Mouse (Mus musculus) limb, embryonic 10.5 days (tissue): ENCODE measurements around the gene Ctxn1. TPM values are rescaled to one million over a fixed set of nuclear protein-coding genes. Genes with fewer than 3 reads are reported as not detected.

ENCODE experiments used
- DNase-seq: peaks from one replicate; pipeline ENCODE4 v3.0.0-alpha.2; 2017; ENCODE audit warnings: low spot score
- H3K27ac ChIP-seq: fragments of 300-500 bp; sonication (generic); 2 replicates; pipeline ENCODE4 v1.5.1; 2016; ENCODE audit warnings: mild to moderate bottlenecking
- H3K27me3 ChIP-seq: fragments of 300-500 bp; sonication (generic); 2 replicates; pipeline ENCODE4 v1.6.1; 2016; ENCODE audit warnings: low read depth, mild to moderate bottlenecking; ENCODE audit not compliant: poor library complexity, severe bottlenecking
- H3K36me3 ChIP-seq: fragments of 300-500 bp; sonication (generic); 2 replicates; pipeline ENCODE4 v1.6.1; 2016; ENCODE audit warnings: mild to moderate bottlenecking, moderate library complexity
- H3K4me1 ChIP-seq: fragments of 300-500 bp; sonication (generic); 2 replicates; pipeline ENCODE4 v1.6.1; 2016
- H3K4me3 ChIP-seq: fragments of 300-500 bp; sonication (generic); 2 replicates; pipeline ENCODE4 v1.5.1; 2016; ENCODE audit warnings: mild to moderate bottlenecking, moderate library complexity
- H3K9me3 ChIP-seq: fragments of 300-500 bp; sonication (generic); replicated peaks from 2 replicates; pipeline ENCODE4 v1.6.1; 2016; ENCODE audit warnings: mild to moderate bottlenecking
- WGBS: fragments of 180-500 bp; shearing (Covaris S2); methylation state at CpG from one replicate; pipeline ENCODE4 v1.1.7; 2016; 5-methylcytosine and 5-hydroxymethylcytosine counted together
- polyA plus RNA-seq: library from polyadenylated mRNA; unstranded; fragments of >200 nt; fragmentation: Nextera tagmentation; extraction: Ambion mirVana; gene quantifications from 2 replicates; pipeline ENCODE4 v1.2.1, GENCODE M21; 2016

Gene Ctxn1
- polyA plus RNA-seq, 1 experiment from 2014 or later = 132 TPM

DNA sequence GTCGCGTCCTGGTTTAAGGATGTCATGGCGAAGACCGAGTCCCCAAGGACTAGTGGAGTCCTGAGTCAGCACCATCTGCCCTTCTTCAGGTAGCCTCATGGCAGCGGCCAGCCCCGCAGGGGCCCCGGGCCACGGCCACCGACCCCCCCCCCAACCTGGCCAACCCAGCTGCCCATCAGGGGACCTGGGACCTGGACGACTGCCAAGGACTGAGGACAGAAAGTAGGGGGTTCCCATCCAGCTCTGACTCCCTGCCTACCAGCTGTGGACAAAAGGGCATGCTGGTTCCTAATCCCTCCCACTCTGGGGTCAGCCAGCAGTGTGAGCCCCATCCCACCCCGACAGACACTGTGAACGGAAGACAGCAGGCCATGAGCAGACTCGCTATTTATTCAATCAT, 13.3 kb downstream of the Ctxn1 start:
- Histone ChIP-seq H3K4me1 (peaks cover 23% of the 10 kb centered on the region), H3K27me3 (0 out of 2 replicates have a peak, but pooled peaks cover 10% of the 10 kb centered on the region), H3K4me3 (no peak overlapping the region), H3K27ac (no peak overlapping the region), H3K9me3 (no peaks in the 10 kb centered on the region), H3K36me3 (peaks cover 89% of the 10 kb centered on the region)
- DNase-seq = no peak
- 82% methylated on average over 11 of the region's 13 CpGs for WGBS

DNA sequence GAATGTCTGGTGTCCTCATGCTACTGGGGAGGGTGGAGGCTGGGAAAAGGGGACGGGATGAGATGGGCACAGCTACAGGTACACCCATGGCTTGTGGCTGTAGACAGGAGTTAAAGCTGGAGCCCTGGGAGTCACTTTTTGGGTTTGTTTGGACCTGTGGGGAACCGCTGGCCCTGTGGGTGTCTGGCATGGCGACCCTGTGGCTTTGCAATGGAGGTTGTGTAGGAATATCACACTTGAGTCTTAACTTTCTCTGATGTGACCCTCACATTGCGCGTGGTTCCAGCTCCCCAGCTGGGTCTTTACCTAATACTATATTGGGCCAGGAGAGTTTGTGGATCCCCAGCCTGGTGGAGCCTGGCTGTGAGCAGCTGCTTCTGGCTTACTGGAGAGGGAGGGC, 14.0 kb downstream of the Ctxn1 start:
- no peak overlapping the region for H3K4me3 ChIP-seq
- peaks cover 92% of the 10 kb centered on the region for H3K36me3 ChIP-seq
- H3K27ac ChIP-seq = no peak overlapping the region
- H3K9me3 ChIP-seq = no peaks in the 10 kb centered on the region
- WGBS = 91% methylated on average over 5 of the region's 5 CpGs
- H3K27me3 ChIP-seq = 0 out of 2 replicates have a peak, but pooled peaks cover 6% of the 10 kb centered on the region
- DNase-seq = no peak
- H3K4me1 ChIP-seq = peaks cover 20% of the 10 kb centered on the region

DNA sequence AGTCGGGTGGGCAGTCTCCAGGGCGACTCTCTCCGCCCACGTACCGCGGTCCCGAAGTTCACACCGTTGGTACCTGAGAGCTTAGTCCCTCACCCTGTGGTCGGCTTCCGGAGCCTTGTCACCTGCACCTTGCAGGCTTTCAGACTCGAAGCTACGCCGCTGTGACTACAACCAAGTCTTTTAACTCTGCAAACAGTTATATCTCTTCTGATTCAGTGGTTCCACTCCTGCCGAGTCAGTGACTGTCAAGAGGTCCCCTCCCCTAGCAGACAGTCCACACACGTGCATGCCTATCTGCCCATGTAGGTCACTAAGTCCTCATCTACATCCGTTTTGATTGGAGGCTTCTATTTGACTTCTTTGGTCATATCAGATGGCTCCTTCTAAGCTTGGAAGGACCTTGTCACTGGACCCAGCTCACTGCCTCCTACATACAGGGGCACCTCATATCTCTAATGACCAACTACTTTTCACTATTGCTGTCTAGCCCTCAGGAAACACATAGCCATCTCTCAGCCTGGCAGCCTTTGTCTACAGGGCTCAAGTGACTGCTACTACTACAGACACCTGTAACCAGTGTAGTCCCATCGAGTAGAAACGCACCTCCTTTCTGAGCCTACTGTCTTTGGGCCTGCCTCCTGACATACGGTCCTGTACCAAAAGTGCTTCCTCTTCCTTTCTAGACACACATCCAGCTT, 19.7 kb downstream of the Ctxn1 start:
- Histone ChIP-seq H3K9me3 (no peaks in the 10 kb centered on the region), H3K4me3 (peak overlapping the region; percentile 85), H3K36me3 (peaks cover 42% of the 10 kb centered on the region), H3K4me1 (peaks cover 19% of the 10 kb centered on the region), H3K27me3 (peaks cover 9% of the 10 kb centered on the region; the same call in 1 of the 2 replicates), H3K27ac (peak overlapping the region; percentile 97)
- 14% methylated on average over 19 of the region's 19 CpGs for WGBS
- no peak for DNase-seq

DNA sequence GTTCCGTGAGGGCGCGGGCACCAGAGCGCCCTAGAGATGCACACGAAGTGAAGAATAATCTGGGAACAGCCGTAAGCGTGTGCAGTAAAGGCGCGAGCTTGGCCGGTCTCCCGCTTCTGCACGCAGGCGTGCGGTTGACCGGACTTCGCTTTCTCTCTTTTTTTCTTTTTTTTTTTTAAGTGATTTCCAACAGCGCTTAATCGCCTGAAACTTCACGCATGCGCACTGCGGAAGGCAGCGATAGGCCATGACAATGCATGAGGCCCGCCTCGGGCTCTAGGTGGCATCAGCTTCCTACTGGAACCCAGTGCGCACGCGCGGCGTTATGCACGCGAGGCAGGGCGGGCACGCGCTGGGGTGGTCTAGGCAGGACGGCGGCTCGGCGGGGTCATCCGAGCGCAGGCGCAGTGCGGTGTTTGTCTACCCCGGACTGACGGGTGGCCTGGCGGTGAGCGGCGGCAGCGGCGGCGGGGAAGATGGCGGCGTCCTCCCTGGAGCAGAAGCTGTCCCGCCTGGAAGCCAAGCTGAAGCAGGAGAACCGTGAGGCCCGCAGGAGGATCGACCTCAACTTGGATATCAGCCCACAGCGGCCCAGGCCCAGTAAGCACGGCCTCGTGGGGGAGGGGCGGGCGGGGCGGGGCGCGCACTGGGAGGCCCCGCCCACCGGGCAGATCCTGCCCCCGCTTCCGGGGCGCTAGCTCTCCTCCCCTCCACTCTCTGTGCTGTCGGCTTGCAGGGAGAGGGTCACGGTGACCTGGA, 20.5 kb downstream of the Ctxn1 start, which contains the start of the genes Map2k7 and Gm49320:
TSS of gene Map2k7 (plus strand) at position 307 of the 759 bp plus-strand sequence.
TSS of gene Gm49320 (plus strand) at position 432 of the 759 bp plus-strand sequence.
- Histone ChIP-seq H3K4me3 (peak within 1 kb of the TSS; percentile 85), H3K4me1 (peaks cover 19% of the 10 kb centered on the region), H3K27me3 (peaks cover 9% of the 10 kb centered on the region; the same call in 1 of the 2 replicates), H3K36me3 (peaks cover 35% of the 10 kb centered on the region), H3K9me3 (no peaks in the 10 kb centered on the region), H3K27ac (peak within 1 kb of the TSS; percentile 97)
- WGBS = under 1% methylated on average over 68 of the region's 71 CpGs
- peak; percentile 100 for DNase-seq

DNA sequence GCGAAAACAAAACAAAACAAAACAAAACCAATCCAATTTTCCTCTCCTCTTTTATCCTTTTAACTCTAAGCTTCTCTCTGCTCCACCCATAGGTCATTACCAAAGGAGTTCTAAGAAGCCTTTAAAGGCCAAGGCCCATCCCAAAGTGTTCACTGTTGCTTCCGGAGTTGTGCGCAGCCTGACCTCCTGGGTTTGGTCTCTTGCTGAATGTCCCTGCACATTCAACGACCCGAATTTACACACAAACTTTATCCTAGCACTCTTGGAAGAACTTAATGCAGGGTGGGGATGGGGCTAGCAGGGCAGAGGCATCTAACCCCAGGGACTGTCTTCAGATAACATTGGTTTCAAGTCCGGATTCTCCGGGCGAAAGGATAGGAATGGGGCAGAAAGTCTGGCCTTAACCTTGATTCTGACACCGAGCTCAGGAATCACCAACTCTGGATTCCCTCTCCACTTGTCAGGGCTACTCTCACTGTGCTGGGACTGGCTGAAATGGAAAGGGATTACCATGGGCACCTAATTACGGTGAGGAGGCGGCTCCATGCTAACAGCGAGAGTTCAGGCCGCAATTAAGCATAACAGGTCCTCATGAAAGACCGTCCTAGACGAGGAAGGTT, 21.1 kb downstream of the Ctxn1 start:
- Histone ChIP-seq H3K27ac (peak overlapping the region; percentile 97), H3K4me1 (peaks cover 19% of the 10 kb centered on the region), H3K27me3 (peaks cover 9% of the 10 kb centered on the region; the same call in 1 of the 2 replicates), H3K4me3 (peak overlapping the region; percentile 85), H3K36me3 (peaks cover 28% of the 10 kb centered on the region), H3K9me3 (no peaks in the 10 kb centered on the region)
- 25% methylated on average over 15 of the region's 15 CpGs for WGBS
- DNase-seq = no peak

DNA sequence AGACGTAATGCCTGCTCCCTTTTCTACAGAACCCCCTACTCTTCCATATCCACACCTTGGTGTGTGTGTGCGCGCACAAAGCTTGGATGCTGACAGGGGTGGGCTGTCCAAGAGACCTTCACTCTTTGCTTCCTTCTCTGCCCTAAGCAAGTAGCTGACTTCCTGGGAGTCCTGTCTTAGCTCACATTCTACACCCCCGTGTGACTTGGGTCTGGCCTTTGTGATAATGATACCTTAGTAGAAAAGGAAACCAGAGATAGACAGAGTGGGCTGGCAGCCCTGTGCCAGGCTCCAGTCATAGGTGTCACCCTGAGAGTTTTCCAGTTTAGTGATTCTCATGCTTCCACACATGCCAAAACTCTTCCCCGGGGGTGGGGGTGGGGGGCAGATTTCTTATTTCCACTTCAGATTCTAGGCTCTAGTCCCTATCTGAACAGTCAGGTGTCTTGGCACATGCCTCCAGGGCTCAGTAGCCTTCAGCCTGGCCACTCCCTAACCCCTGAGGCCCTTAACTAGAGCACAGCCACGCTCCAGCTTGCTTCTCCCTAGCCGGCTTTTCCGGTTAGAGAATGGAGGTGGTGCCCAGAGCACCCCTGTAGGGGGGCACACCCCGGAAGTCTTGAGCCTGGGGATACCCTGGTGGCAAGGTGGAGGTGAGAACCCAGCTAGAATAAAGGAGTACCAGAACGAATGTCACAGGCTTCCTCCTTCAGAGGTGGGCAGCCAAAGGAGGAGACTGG, 28.3 kb downstream of the Ctxn1 start:
- no peak overlapping the region for H3K27ac ChIP-seq
- H3K27me3 ChIP-seq = peaks cover 39% of the 10 kb centered on the region
- no peak overlapping the region for H3K4me3 ChIP-seq
- no peaks in the 10 kb centered on the region for H3K36me3 ChIP-seq
- H3K9me3 ChIP-seq = no peaks in the 10 kb centered on the region
- DNase-seq = no peak
- WGBS = 56% methylated on average over 10 of the region's 10 CpGs
- H3K4me1 ChIP-seq = peaks cover 8% of the 10 kb centered on the region

DNA sequence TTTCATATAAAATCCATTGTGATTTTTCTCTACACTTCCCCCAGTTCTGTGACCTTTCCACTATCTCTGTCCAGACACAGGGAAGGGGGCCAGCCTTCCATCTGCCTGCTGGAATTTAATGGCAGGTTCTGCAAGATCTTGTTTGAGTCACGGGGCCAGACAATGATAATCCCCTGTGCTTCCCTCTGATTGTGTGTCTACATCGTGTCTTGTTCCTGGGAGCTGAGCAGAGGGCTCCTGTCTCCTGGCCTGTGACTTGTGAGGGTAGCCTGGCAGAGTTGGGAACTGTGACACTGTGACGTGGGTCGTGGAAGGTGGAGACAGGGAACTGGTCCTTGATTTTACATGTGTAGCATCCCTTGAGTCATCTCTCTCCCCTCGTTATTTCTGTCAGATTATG, 29.3 kb downstream of the Ctxn1 start:
- Histone ChIP-seq H3K27ac (no peak overlapping the region), H3K4me3 (no peak overlapping the region), H3K9me3 (no peaks in the 10 kb centered on the region), H3K36me3 (no peaks in the 10 kb centered on the region), H3K4me1 (peaks cover 8% of the 10 kb centered on the region), H3K27me3 (peaks cover 45% of the 10 kb centered on the region)
- no peak for DNase-seq
- WGBS = 68% methylated on average over 5 of the region's 5 CpGs

DNA sequence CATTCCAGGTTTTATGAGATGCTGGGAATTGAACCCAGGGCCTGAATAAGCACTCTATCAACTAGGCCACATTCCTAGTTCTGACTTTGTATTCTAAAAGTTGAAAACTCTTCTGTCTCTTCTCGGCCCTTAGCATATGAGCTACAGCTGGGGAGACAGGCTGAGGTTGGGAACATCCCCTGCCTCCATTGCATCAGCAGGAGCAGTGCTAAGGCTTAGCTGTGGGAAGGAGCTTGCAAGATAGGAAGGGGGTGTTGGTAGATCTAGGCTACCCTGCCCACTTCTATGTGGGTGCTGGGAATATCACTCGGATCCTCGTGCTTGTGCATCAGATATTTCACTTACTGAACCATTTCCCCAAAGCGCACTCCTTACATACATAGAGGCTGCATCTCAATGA, 31.2 kb downstream of the Ctxn1 start:
- WGBS = 93% methylated on average over 4 of the region's 4 CpGs
- no peaks in the 10 kb centered on the region for H3K36me3 ChIP-seq
- H3K27me3 ChIP-seq = peaks cover 56% of the 10 kb centered on the region
- H3K4me3 ChIP-seq = no peak overlapping the region
- H3K4me1 ChIP-seq = peaks cover 8% of the 10 kb centered on the region
- no peak for DNase-seq
- H3K27ac ChIP-seq = no peak overlapping the region
- no peaks in the 10 kb centered on the region for H3K9me3 ChIP-seq

DNA sequence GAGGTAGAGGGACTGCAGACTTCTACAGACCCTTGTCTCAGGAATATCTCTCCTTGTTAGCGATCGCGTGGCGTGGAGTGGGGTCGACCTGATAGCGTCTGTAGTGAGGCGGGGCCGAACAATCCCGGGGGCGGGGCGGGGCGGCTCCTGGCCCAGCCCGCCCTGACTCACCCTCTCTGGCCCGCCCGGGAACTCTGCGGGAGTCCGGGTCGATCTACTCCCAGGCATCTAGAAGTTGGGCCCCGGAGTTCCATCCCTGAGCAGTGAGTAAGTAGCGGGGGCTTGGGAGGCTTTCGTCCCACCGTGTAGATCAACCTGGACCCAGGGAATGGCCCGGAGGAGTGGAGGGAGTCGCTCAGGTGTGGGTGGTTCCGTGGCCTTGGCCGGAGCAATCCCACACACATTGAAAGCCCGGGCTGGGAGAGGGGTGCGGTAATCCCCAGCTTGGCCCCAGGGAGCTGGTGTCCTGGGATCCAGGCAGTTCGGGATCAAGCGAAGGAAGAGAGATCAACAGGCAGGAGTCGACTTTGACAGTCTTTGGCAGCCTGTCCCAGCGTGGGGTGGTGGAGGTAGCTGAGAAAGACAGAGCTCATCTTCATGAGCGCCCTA, 32.2 kb downstream of the Ctxn1 start, which contains the start of gene Lrrc8e:
TSS of gene Lrrc8e (plus strand) at position 89 of the 609 bp plus-strand sequence.
- Histone ChIP-seq H3K36me3 (no peaks in the 10 kb centered on the region), H3K27ac (peak within 1 kb of the TSS; percentile 16; the same call in 1 of the 2 replicates), H3K9me3 (no peaks in the 10 kb centered on the region), H3K4me3 (peak within 1 kb of the TSS; percentile 41), H3K27me3 (peaks cover 56% of the 10 kb centered on the region), H3K4me1 (peaks cover 8% of the 10 kb centered on the region)
- DNase-seq = no peak
- 3% methylated on average over 33 of the region's 33 CpGs for WGBS

DNA sequence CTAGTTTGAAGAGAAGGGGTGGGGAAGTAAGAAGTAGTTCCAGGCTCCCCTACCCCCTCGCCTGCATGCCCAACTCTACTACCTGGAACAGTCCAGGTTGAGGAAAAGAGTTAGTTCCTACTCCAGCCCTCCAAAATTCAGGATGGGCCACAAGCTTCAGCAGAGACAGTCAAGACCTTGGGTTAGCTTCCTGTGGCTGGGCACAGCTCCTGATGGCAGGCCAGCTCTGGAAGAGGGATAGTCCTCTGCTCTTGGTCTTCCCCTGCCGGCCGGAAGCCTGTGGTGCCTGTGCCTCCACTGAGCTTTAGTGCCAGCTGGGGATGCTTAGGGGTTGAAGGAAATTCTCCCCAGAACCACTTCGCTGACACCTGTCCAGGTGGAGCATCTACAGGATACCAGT, 32.8 kb downstream of the Ctxn1 start:
- Histone ChIP-seq H3K27ac (peak overlapping the region; percentile 16; the same call in 1 of the 2 replicates), H3K9me3 (no peaks in the 10 kb centered on the region), H3K4me3 (peak overlapping the region; percentile 41), H3K4me1 (peaks cover 8% of the 10 kb centered on the region), H3K27me3 (peaks cover 56% of the 10 kb centered on the region), H3K36me3 (no peaks in the 10 kb centered on the region)
- WGBS = 20% methylated on average over 4 of the region's 4 CpGs
- DNase-seq = no peak

DNA sequence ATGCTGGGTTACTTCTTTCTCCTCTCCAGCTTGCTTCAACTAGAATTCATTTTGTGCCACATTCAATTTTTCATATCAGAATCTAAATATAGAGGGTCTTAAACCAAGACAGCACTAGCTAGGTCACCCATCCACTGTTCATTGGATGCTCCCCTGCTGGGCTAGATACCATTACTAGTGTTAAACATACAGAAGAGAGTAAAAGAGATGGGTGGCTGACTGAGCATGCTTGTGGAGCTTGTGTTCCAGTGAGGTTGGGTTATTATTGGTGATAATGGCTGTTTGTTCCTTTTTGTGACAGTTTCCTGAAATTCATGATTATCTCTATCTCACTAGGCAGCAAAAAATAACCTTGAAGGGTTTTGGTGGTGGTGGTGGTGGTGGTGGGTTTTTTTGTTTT, 37.0 kb downstream of the Ctxn1 start:
- Histone ChIP-seq H3K4me3 (no peak overlapping the region), H3K36me3 (no peaks in the 10 kb centered on the region), H3K27ac (no peak overlapping the region), H3K27me3 (peaks cover 59% of the 10 kb centered on the region), H3K4me1 (peaks cover 11% of the 10 kb centered on the region), H3K9me3 (no peaks in the 10 kb centered on the region)
- DNase-seq = no peak

DNA sequence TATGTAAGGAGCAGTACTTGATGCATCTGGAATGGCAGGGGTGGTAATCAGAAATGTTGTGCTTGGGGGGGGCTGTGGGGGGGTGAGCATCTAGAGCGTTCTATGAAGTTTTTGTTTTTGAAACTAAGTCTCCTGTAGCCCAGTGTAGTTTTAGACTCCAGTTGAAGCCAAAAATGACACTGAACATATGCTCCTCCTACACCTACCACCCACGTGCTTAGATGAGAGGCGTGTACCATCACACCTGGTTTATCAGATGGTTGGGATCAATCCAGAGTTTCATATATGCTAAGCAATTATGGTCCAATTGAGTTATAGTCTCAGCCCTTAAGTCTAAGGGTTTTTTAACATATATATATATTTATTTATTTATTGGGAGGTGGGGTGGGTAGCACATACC, 39.5 kb downstream of the Ctxn1 start:
- Histone ChIP-seq H3K27me3 (peaks cover 59% of the 10 kb centered on the region), H3K27ac (no peak overlapping the region), H3K36me3 (no peaks in the 10 kb centered on the region), H3K4me1 (peaks cover 19% of the 10 kb centered on the region), H3K4me3 (no peak overlapping the region), H3K9me3 (no peaks in the 10 kb centered on the region)
- DNase-seq = no peak
- 89% methylated on average over 3 of the region's 3 CpGs for WGBS
